Mouse (Mus musculus) heart, postnatal 0 days (tissue): ENCODE results near the gene Dnajb1. TPM values are rescaled to one million over a fixed set of nuclear protein-coding genes. Genes with fewer than 3 reads are reported as not detected.

Source experiments
- ATAC-seq: fragments of 200-750 bp; cut with Nextera tagmentation; 2 replicates; pipeline ENCODE4 v1.8.0; 2017; ENCODE audit warnings: low read depth, moderate number of reproducible peaks, moderate library complexity; ENCODE audit not compliant: insufficient read depth
- DNase-seq: peaks from one replicate; pipeline ENCODE4 v3.0.0-alpha.2; 2016; ENCODE audit warnings: low spot score
- H3K27ac ChIP-seq: fragments of 300-500 bp; sonication (generic); 2 replicates; pipeline ENCODE4 v1.5.1; 2014; ENCODE audit warnings: low read depth, mild to moderate bottlenecking
- H3K27me3 ChIP-seq: fragments of 300-500 bp; sonication (generic); 2 replicates; pipeline ENCODE4 v1.6.1; 2014; ENCODE audit warnings: low read length, mixed read lengths; ENCODE audit not compliant: control insufficient read depth, insufficient read depth
- H3K36me3 ChIP-seq: fragments of 300-500 bp; sonication (generic); replicated peaks from 2 replicates; pipeline ENCODE4 v1.6.1; 2014; ENCODE audit warnings: low read length, mixed read lengths; ENCODE audit not compliant: control insufficient read depth, insufficient read depth
- H3K4me1 ChIP-seq: fragments of 300-500 bp; sonication (generic); 2 replicates; pipeline ENCODE4 v1.6.1; 2014; ENCODE audit warnings: antibody characterized with exemption; ENCODE audit not compliant: control insufficient read depth, insufficient read depth
- H3K4me2 ChIP-seq: fragments of 300-500 bp; sonication (generic); 2 replicates; pipeline ENCODE4 v1.6.1; 2014; ENCODE audit warnings: low read depth, mild to moderate bottlenecking, low read length, moderate library complexity
- H3K4me3 ChIP-seq: fragments of 300-500 bp; sonication (generic); 2 replicates; pipeline ENCODE4 v1.5.1; 2014; ENCODE audit warnings: low read depth, low read length
- H3K9ac ChIP-seq: fragments of 300-500 bp; sonication (generic); replicated peaks from 2 replicates; pipeline ENCODE4 v1.6.1; 2014; ENCODE audit warnings: low read depth, low read length, mixed read lengths
- H3K9me3 ChIP-seq: fragments of 300-500 bp; sonication (generic); replicated peaks from 2 replicates; pipeline ENCODE4 v1.6.1; 2016; ENCODE audit warnings: low read length; ENCODE audit not compliant: control insufficient read depth
- CTCF ChIP-seq: IDR thresholded peaks from 2 replicates; pipeline ENCODE4 v1.5.1; 2016; ENCODE audit warnings: antibody characterized with exemption, control low read depth, low read depth
- EP300 ChIP-seq: IDR thresholded peaks from 2 replicates; pipeline ENCODE4 v1.6.1; 2016; ENCODE audit warnings: antibody characterized with exemption, low read depth
- WGBS: fragments of 180-500 bp; shearing (Covaris S2); extraction: QIAGEN DNeasy Blood & Tissue Kit; methylation state at CpG from one replicate; pipeline ENCODE4 v1.1.7; 2014; 5-methylcytosine and 5-hydroxymethylcytosine counted together
- polyA plus RNA-seq: library from polyadenylated mRNA; unstranded; fragments of >200 nt; fragmentation: Nextera tagmentation; extraction: Ambion mirVana; gene quantifications from 2 replicates; pipeline ENCODE4 v1.2.1, GENCODE M21; 2015
- total RNA-seq: library from RNA; depleted of rRNA; stranded (reverse); fragments of >200 nt; gene quantifications from 2 replicates; pipeline ENCODE4 v1.2.3, GENCODE M21; 2014; ENCODE audit warnings: low replicate concordance

Gene Dnajb1
- total and polyA plus RNA-seq, 2 experiments from 2014 or later: 17.6 to 26.7 TPM

- Histone ChIP-seq H3K9ac (peak overlapping the region; percentile 94), H3K4me3 (peak overlapping the region; percentile 93), H3K27ac (peak overlapping the region; percentile 99), H3K4me2 (peak overlapping the region; percentile 85), H3K36me3 (peaks cover 40% of the 10 kb centered on the region), H3K4me1 (peaks cover 15% of the 10 kb centered on the region; the same call in 1 of the 2 replicates), H3K27me3 (no peaks in the 10 kb centered on the region), H3K9me3 (no peaks in the 10 kb centered on the region)
- WGBS: 17% methylated on average over 9 of the region's 9 CpGs
- ATAC-seq (no peak), DNase-seq (no peak)
- no peak for TF ChIP-seq EP300
- no peak for TF ChIP-seq CTCF
These were observed 1.1 kb downstream of the Dnajb1 start for GRCm38 (mm10) chr8:83609086-83609485.

- Histone ChIP-seq H3K27me3 (no peaks in the 10 kb centered on the region), H3K4me1 (peaks cover 15% of the 10 kb centered on the region; the same call in 1 of the 2 replicates), H3K4me2 (peak overlapping the region; percentile 85), H3K9me3 (no peaks in the 10 kb centered on the region), H3K36me3 (peaks cover 44% of the 10 kb centered on the region), H3K4me3 (peak overlapping the region; percentile 93), H3K27ac (no peak overlapping the region), H3K9ac (peak overlapping the region; percentile 94; the same call in 1 of the 2 replicates)
- ATAC-seq (no peak), DNase-seq (no peak)
- no peak for TF ChIP-seq CTCF
- TF ChIP-seq EP300: no peak
- 84% methylated on average over 10 of the region's 10 CpGs for WGBS
These were observed 1.7 kb downstream of the Dnajb1 start for GRCm38 (mm10) chr8:83609547-83610180.

GRCm38 (mm10) chr8:83611921-83612320 is 3.9 kb downstream of the Dnajb1 start:
- ATAC-seq: no peak
- Histone ChIP-seq H3K36me3 (peaks cover 44% of the 10 kb centered on the region), H3K27me3 (no peaks in the 10 kb centered on the region), H3K4me2 (no peak overlapping the region), H3K9me3 (no peaks in the 10 kb centered on the region), H3K27ac (no peak overlapping the region; the same call in 1 of the 2 replicates), H3K4me1 (peaks cover 15% of the 10 kb centered on the region; the same call in 1 of the 2 replicates), H3K4me3 (no peak overlapping the region), H3K9ac (no peak overlapping the region)
- no peak for DNase-seq
- 93% methylated on average over 4 of the region's 4 CpGs for WGBS
- TF ChIP-seq EP300 (no peak), CTCF (no peak)

GRCm38 (mm10) chr8:83613695-83614094 is 5.7 kb downstream of the Dnajb1 start:
- 0 out of 2 replicates have a peak, but pooled peaks cover 9% of the 10 kb centered on the region for H3K4me1 ChIP-seq
- ATAC-seq (no peak), DNase-seq (no peak)
- no peaks in the 10 kb centered on the region for H3K9me3 ChIP-seq
- no peaks in the 10 kb centered on the region for H3K27me3 ChIP-seq
- H3K9ac ChIP-seq: no peak overlapping the region
- peaks cover 44% of the 10 kb centered on the region for H3K36me3 ChIP-seq
- H3K27ac ChIP-seq: no peak overlapping the region
- no peak for TF ChIP-seq CTCF
- TF ChIP-seq EP300: no peak
- no peak overlapping the region for H3K4me2 ChIP-seq
- H3K4me3 ChIP-seq: no peak overlapping the region
- 69% methylated on average over 4 of the region's 4 CpGs for WGBS

- Histone ChIP-seq H3K27me3 (no peaks in the 10 kb centered on the region), H3K36me3 (peaks cover 24% of the 10 kb centered on the region), H3K4me3 (no peak overlapping the region), H3K4me2 (no peak overlapping the region), H3K4me1 (no peaks in the 10 kb centered on the region), H3K9ac (no peak overlapping the region), H3K27ac (no peak overlapping the region), H3K9me3 (no peaks in the 10 kb centered on the region)
- TF ChIP-seq CTCF (no peak), EP300 (no peak)
- no peak for ATAC-seq
- DNase-seq: no peak
These were observed 8.6 kb downstream of the Dnajb1 start for GRCm38 (mm10) chr8:83616625-83617024.

GRCm38 (mm10) chr8:83617111-83617510 is 9.1 kb downstream of the Dnajb1 start:
- Histone ChIP-seq H3K4me3 (no peak overlapping the region), H3K9ac (no peak overlapping the region), H3K9me3 (no peaks in the 10 kb centered on the region), H3K4me2 (no peak overlapping the region), H3K36me3 (peaks cover 19% of the 10 kb centered on the region), H3K27me3 (no peaks in the 10 kb centered on the region), H3K27ac (no peak overlapping the region), H3K4me1 (no peaks in the 10 kb centered on the region)
- ATAC-seq (no peak), DNase-seq (no peak)
- TF ChIP-seq CTCF: no peak
- 70% methylated on average over 2 of the region's 2 CpGs for WGBS
